Mouse (Mus musculus) brain, embryonic 14.5 days (tissue): ENCODE data around the gene Rnf157.

Source experiments
- CTCF ChIP-seq: fragments of 200-500 bp; IDR thresholded peaks from 2 replicates; pipeline ENCODE4 v1.5.1; 2012; ENCODE audit warnings: inconsistent platforms, mild to moderate bottlenecking, moderate library complexity, borderline replicate concordance; ENCODE audit not compliant: insufficient read depth, insufficient read length; ENCODE audit errors: extremely low read depth
- POLR2A ChIP-seq: fragments of 200-500 bp; IDR thresholded peaks from 2 replicates; pipeline ENCODE4 v1.6.1; 2012; ENCODE audit warnings: mild to moderate bottlenecking, inconsistent platforms, borderline replicate concordance; ENCODE audit not compliant: poor library complexity, insufficient read depth, insufficient read length, severe bottlenecking; ENCODE audit errors: extremely low read depth

GRCm38 (mm10) chr11:116387086-116388071 lies 25.5 kb downstream of the Rnf157 start:
- no peak for TF ChIP-seq CTCF
- TF ChIP-seq POLR2A = no peak
